Mouse (Mus musculus): ENCODE measurements at regions not wholly inside any gene's neighbourhood (a gene's known extent, or its start where the extent isn't known, plus 50 kb on each side); places are given as distances from the start of the nearest gene placed in this dataset.
A peak's percentile ranks its signal among the peaks of the same experiment; 100 is the strongest.

DNA sequence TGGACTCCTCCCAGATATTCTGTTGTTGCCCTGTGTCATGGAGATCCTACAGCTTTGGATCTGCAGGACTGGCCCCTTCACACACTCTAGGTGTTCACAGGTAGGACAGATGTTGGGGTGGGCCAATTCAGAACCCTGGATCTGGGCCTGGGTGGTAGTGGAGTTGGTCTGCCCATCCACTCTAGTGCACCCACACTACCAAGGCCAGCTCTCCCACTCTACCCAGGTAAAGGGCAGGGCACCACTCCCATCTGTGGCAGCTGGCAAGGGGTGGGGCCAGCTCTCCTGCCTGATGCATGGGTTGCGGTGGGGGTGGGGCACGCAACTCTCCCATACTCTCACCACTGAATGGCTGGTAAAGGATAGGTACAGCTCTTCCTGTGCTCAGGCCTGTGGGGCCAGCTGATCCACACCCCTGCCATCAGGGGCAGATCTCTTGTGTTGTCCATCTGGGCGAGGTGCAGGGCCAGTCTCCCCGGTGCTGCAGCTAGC is 76.5 kb downstream of the Gja1 start:
- intact Hi-C loops (cut with DNase I): loop anchor here (10.0 kb wide), 1 partner anchor 141 kb away; no protein-coding TSS in a partner anchor
- DNase-seq (ENCODE audit: low spot score): no peak

DNA sequence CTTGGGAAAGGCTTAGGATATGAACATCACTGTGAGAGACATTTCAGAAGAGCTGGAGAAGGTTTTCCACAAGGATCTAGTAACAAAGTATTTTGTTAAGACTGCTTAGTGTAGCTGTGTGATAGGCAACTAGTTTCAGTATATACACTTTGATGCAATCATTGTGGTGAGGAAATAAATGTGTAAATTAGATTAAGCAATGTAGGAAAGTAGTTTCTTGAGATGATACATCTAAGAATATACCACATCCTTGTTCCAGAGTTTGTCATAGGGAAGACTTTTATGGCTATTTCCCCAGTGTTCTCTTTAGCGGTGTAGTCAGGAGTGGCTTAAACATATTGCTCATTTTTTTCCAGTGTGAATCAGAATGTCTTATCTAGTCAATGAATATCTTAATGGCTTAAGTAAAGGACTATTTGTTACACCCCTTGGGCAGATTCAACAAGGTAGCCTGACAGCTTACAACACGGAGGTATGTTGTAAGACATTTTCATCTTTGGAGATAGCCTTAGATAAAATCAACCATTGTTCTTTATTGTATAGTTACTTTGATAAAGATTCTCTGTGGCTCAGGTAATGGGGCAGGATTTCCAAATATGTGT is 78.8 kb downstream of the Gja1 start:
- no peak for DNase-seq (ENCODE audit: low spot score)
- intact Hi-C loops (cut with DNase I): loop anchor here (10.0 kb wide), 1 partner anchor 139 kb away; no protein-coding TSS in a partner anchor

DNA sequence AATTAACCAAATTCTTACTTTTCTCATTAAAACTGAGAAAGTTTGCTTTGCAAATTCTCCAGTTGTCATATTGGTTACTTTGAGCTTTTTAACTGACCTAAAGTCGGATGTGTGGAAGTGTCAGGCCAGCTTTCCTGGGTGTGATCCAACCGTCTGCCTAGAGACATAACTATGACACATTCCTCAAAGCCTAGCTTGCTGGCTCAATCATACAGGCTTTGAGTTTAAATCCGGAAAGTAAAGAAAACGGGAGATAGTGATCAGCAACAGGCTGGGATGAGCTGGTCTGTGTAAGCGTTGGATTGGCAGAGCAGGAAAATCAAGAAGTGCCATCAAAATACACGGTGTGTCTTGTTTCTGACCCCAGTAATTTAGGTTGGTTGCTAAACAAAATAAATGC is 91.4 kb downstream of the Gja1 start:
- intact Hi-C loops (cut with DNase I): loop anchor here (5.0 kb wide), 1 partner anchor 76 kb away; no protein-coding TSS in a partner anchor
- no peak for DNase-seq (ENCODE audit: low spot score)

DNA sequence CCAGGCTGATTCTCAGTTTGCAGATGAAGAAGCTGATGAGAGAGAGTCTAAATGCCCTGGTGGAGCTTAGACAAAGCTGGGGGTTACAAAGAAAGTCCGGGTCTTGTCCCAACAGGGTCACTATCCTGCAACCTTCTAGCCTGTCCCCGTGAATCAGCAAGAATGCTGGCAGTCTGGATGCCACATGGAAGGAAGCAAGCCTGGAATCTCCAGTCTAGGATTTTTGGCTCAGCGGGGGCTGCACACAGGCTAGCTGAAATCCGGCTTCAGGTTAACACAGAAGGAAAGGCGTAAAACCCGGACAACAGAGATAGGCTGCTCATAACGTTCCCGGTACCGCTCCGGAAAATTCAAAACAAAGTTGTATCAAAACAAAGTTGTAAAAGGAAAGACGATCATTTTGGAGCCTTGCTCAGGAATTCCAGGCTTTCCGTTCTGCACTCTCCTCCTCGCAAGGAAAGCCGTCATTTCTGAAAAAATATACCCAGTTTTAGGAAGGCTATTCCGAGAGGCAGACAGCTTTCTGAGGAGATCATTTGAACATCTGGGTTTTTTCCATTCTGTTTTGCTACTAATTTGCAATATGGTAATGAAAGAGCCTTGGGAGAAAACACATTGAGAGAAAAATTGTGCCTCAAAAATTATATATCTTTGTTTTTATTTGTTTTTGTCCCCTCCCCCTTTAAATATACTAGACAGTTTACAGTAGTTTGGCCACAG is 92.0 kb downstream of the Gja1 start:
- intact Hi-C loops (cut with DNase I): loop anchor here (5.0 kb wide), 1 partner anchor 77 kb away; no protein-coding TSS in a partner anchor

DNA sequence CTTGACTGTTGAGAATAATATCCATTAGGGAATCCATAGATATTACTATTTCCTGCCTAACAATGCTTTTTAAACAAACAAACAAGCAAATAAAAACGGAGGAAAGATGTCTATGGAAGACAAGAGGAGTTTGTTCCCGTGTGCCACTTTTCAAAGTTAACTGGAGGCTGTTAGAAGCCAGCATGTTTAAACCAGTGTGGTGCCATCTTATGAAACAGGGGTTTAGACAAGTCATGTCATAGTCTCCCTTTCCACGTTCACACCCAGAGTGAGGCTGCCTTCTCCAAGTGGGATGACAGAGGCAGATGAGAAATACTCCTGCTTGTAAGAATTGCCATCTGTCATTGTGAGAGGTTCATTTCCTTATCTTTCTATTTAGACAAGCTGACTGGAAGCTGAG is 92.8 kb downstream of the Gja1 start:
- DNase-seq (ENCODE audit: low spot score): no peak
- intact Hi-C loops (cut with DNase I): loop anchor here (5.0 kb wide), 1 partner anchor 78 kb away; no protein-coding TSS in a partner anchor

More for the DNA sequence above, 92.0 kb downstream of the Gja1 start:
- peak; percentile 24 for DNase-seq (ENCODE audit: low spot score)

DNA sequence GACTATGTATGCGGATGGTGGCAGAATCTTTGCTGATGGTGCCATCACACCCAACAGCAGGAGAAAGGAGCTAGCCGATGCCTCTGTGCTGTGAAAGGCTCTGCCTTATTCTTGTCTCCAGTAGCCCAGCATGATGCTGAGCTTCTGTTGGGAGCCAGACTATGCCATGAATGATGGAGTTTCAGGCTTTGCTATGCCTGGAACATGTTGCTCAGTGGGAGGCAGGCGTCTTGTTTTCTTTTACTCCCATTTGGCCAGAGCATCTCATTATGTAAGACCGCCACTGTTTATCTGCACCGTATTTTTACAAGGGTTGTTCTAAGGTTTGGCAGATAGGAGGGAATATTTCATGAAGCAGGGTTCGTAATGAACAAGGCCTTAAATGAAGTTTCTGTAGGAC is 97.8 kb downstream of the Gja1 start:
- no peak for DNase-seq (ENCODE audit: low spot score)
- intact Hi-C loops (cut with DNase I): no loop called here

DNA sequence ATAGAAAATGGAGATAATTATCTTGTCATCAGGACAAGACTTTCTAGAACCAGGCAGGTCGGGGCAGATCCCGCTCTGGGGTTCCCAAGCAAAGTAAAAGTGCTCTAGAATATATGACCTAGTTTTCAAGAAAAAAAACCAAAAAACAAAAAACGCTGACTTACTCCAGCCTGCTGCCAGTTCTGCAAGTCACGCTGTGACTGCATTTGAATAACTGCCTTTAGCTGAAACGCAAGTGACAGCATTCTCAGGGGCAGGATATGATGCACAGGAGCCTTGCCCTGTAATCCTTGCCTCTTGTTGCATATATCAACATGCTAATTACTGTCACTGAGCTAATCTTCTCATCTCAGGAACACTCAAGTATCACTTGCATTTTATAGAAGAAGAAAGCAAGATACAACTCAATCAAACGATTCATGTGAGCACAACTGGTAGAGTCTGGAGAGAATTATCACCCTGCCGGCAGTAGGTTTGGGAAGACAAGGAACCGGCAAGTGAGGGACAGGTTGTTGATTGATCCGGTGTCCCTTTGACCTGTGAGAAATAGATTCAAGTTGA is 105.1 kb downstream of the Gja1 start:
- intact Hi-C loops (cut with DNase I): no loop called here

DNA sequence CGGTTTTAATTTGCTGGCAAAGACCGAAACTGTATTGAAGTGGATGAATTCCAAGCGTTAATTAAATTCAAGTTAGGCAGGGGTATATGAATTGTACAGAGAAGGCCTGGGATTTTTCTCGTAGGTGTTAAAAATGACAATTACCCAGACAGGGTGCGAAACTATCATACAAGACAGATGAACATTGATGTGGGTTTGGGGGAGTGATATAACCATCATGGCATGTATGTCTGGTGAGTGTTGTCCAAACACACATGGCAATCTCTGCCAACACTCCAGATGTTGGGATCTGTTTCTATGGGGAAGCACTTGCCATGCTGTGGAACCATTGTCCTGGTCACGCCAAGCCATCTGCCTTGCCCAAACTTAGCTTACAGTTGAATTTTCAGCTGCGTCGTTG is 107.8 kb downstream of the Gja1 start:
- intact Hi-C loops (cut with DNase I): no loop called here
- DNase-seq (ENCODE audit: low spot score): no peak

More for the DNA sequence above, 105.1 kb downstream of the Gja1 start:
- no peak for DNase-seq (ENCODE audit: low spot score)

DNA sequence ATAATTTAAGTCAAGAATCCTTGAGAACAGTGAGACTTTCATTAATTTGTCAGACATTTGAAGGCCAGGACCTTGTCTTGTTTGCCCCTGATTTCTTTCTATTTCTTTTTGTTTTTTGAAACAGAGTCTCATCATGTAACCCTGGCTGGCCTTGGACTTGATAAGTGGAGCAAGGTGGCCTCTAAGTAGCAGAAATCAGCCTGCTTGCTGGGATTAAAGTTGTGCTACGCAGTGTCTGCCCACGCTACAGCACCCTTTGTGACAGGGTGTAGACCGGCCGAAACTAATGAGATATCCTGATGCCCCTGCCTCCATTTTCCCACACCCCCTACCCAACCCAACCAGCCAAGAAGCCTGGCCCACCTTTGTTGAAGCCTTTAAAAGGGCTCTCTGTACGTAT is 108.6 kb downstream of the Gja1 start:
- intact Hi-C loops (cut with DNase I): no loop called here
- DNase-seq (ENCODE audit: low spot score): no peak

DNA sequence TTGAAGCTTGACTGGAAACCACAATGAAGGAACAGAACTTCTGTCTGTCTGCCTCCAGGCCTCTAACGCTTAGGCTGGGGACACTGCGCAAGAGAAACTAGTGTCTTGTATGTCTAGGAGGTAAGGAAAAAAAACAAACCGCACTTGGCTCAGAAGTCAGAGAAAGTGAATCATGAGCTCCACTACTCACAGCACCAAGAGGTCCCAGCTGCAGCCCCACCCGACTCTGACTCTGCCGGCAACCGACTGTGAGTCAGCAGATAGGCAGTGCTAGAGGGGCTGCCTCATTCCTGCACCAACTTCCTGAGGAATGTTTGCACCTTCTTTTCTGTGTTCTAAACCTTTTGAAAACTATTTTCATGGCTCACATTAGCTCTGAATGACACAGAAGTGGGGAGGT is 109.5 kb downstream of the Gja1 start:
- peak; percentile 24 for DNase-seq (ENCODE audit: low spot score)
- intact Hi-C loops (cut with DNase I): no loop called here

DNA sequence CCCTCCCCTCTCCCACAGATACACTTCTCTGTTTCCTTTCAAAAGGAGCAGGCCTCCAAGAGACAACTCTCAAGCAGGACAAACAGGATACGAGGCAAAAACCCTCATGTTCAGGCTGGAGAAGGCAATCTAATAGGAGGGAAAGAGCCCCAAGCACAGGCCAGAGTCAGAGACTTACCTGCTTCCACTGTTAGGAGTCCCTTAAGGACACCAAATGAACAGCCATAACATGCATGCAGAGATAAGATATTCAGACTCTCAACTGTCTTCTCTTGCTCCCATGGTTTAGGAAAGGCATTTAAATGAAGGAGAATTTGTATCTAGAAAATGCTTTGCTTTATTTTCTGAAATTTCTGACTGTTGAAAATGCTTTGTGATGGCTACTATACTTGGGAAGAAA is 116.3 kb downstream of the Gja1 start:
- intact Hi-C loops (cut with DNase I): no loop called here
- DNase-seq (ENCODE audit: low spot score): no peak

DNA sequence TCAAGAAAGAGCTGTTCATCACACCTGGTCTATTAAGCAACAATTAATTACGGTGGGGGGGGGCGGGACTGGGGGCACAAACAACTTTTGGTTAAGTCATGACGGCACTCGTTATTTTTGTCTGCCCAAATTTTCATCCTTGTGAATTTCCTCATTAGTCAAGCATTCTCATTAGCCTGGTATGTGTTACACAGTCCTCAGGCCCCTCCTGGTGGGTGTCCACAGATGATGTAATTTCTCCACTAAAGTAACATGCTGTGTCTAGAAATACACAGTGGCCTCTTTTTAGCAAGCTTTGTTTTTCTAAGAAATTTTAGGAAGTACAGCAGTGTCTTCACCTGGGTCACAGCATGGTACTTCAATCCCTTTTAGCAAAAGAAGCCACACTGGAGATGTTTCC is 118.2 kb downstream of the Gja1 start:
- intact Hi-C loops (cut with DNase I): no loop called here
- no peak for DNase-seq (ENCODE audit: low spot score)

DNA sequence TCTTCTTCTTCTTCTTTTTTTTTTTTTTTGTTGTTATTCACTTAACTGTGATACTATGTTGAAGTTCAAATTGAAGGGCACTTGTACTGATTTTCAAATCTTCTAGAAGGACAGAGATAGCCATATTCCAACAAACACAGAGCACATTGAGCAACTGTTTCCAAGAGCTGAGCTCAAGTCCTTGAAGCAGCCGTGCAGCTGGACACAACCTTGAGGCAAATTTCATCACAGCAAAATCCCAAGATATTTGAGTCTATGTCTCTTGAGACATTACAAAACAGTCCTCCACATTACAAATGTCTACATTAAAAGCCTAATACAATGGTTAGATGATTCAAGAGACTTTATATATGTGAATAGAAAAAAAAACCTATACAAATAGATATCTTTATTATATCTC is 141.9 kb downstream of the Gja1 start:
- DNase-seq (ENCODE audit: low spot score): no peak
- intact Hi-C loops (cut with DNase I): no loop called here

DNA sequence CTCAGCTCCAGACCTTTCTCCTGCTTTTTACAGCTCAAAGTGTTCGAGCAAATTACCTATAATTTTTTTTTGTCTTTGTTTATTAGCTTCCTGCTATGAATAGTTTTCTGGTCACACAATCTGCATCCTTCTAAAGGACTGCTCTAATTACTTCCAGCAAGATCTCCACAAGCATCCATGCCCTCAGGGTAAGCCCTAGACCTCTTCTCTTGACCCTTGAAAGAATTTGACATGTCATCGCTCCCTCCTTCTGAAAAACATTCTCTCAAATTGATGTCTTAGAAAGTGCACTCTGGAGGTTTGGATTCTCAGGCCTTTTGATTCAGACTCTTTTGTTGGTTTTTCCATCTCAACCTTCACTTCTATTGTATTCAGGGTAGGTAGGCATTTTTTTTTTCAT is 148.7 kb downstream of the Gja1 start:
- intact Hi-C loops (cut with DNase I): no loop called here

DNA sequence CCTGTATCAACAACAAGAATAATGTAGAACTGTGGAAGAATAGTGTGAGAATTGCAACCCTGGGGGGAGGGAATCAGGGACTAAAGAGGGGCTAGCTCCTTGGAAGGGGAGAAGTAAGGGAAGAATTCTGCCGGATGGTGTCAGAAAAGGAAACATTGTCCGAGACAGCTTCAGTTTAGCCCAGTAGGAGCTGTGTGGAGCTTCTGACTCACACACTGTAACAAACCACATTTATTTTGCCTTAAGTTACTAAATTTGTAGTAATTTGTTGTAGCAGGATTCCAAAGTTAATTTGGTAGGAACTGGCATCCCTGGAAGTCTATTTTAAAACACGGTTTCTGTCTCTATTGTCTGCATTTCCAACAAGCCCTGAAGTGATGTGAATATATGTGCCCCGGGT is 160.0 kb downstream of the Gja1 start:
- intact Hi-C loops (cut with DNase I): no loop called here
- no peak for DNase-seq (ENCODE audit: low spot score)

More for the DNA sequence above, 148.7 kb downstream of the Gja1 start:
- no peak for DNase-seq (ENCODE audit: low spot score)

DNA sequence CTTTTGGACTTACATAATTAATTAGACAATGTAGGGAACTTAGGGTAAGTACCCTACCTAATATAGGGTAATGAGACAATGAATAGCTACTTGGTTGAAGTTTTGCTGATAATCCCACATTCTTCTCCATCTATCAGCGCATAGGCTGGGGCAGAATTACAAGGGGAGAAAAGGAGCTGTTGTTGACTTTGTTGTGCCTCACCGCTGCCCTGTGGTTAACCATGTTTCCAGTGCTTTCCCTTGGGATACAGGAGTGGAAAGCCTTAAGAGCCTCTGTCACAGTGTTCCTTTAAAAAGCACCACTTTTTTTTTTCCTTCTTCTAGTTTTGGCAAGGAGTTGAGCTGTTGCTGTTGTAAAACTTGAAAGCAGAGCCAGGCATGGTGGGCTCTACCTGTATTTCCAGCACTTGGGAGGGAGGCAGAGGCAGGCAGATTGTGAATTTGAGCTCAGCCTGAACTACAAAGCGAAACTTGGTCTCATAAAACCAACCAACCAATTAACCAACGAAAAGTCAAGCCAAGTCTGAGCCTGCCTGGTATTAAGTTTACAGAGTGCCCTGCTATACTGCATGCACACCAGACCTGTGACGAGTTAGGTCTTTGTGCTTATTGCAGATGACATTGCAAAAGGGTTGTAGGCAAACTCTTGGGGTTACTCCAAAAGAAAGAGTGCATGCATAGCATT is 162.8 kb downstream of the Gja1 start:
- intact Hi-C loops (cut with DNase I): no loop called here
- no peak for DNase-seq (ENCODE audit: low spot score)

DNA sequence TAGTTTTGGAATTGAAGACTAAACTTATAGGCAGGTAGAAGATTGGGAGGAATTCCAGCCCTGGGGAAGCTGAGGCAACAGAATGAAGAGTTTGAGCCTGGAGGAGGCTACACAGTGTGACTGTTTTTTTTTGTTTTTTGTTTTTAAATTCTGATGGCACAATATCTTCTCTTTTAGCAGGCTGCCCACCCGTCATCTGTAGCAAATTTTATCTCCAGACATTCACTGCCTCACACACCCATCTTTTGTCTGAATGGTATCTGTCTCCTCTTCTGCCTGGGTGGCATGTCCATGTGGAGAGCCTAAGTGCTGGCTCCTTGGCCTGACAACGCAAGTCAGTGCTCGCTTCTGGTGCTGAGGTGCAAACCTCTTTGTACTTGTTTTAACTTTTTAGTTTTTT is 165.0 kb downstream of the Gja1 start:
- intact Hi-C loops (cut with DNase I): no loop called here
- no peak for DNase-seq (ENCODE audit: low spot score)

DNA sequence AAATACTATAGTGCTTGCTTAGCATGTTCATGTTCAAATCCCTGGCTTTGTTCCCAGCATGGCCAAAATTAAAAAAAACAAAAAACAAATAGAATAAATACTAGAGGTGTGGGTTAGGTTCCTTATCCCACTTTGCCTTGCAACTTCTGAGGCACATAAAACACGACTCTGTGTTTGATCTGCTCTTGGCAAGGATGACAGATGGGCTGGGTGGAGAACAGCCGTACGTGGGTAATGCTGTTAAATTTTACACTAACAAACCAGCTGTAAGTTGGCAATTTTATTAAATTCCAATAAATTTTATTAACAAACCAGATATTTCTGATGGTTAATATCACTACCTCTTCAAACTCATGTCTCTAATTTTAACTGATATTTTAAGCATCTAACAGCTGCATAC is 168.9 kb downstream of the Gja1 start:
- intact Hi-C loops (cut with DNase I): no loop called here
- no peak for DNase-seq (ENCODE audit: low spot score)

DNA sequence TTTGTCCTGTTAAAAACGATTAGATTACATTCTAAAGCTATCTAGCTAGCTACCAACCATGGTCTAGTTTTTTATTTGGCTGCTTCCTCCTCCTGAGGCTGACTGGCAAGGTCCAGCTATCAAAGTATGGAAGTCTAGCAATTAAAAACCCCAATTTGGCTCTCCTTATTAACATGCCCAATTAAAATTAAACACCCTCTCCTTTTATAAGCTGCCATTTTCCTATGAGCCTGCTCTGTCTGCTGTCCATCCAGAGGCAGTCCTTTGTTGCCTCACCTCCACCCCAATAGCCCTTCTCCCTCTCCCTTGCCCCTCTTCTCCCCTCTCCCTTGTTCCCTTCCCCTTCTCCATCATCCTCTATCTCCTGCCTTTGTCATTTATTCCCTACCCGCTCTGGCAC is 169.7 kb downstream of the Gja1 start:
- no peak for DNase-seq (ENCODE audit: low spot score)
- intact Hi-C loops (cut with DNase I): no loop called here

DNA sequence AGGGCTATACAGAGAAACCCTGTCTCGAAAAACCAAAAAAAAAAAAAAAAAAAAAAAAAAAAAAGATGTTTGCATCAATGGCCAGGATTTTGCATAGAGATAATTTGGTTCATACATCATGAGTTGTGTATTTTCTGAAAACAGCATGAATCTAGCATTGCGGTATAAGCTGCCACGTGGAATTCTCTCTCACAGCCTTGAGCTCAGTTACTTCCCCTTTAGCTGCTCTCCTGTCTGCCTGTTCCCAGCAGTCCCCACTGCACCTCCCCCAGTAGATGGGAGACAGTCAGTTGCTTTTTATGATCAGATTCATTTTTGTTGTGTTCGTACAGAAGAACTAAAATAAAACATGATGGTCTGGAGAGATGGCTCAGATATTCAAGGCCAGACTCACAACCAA is 170.7 kb downstream of the Gja1 start:
- no peak for DNase-seq (ENCODE audit: low spot score)
- intact Hi-C loops (cut with DNase I): no loop called here
